Mouse (Mus musculus): ENCODE data around the gene Rad51. TPM values are rescaled to one million over a fixed set of nuclear protein-coding genes. Genes with fewer than 3 reads are reported as not detected.

Rad51 gene
- polyA plus RNA-seq, 1 experiment from 2014 or later = 39.6 TPM

Other genes starting within 250 kb of the Rad51 start
- gene Bahd1, start 212.4 kb upstream of the Rad51 start, polyA plus RNA-seq (2014; fragmentation: Nextera tagmentation; extraction: Ambion mirVana) = 0.77 and 1.1 TPM in 2 replicates
- gene Chst14, start 186.3 kb upstream of the Rad51 start, polyA plus RNA-seq (2014; fragmentation: Nextera tagmentation; extraction: Ambion mirVana) = 19.6 and 22.3 TPM in 2 replicates
- 16.4 and 17.1 TPM in 2 replicates for gene Ccdc32, start 83.4 kb upstream of the Rad51 start, polyA plus RNA-seq (2014; fragmentation: Nextera tagmentation; extraction: Ambion mirVana)
- gene Rpusd2, start 78.0 kb upstream of the Rad51 start, polyA plus RNA-seq (2014; fragmentation: Nextera tagmentation; extraction: Ambion mirVana) = 4.0 and 4.8 TPM in 2 replicates
- 26.5 and 30.9 TPM in 2 replicates for gene Knl1, start 65.7 kb upstream of the Rad51 start, polyA plus RNA-seq (2014; fragmentation: Nextera tagmentation; extraction: Ambion mirVana)
- 30.3 and 33.3 TPM in 2 replicates for gene Rmdn3, start 44.2 kb downstream of the Rad51 start, polyA plus RNA-seq (2014; fragmentation: Nextera tagmentation; extraction: Ambion mirVana)
- 6.4 and 7.4 TPM in 2 replicates for gene Gchfr, start 55.0 kb downstream of the Rad51 start, polyA plus RNA-seq (2014; fragmentation: Nextera tagmentation; extraction: Ambion mirVana)
- gene Gm14137, start 61.7 kb downstream of the Rad51 start, polyA plus RNA-seq (2014; fragmentation: Nextera tagmentation; extraction: Ambion mirVana) = 0.25 TPM in 1 of 2 replicates, not detected in the other
- gene Zfyve19, start 95.8 kb downstream of the Rad51 start, polyA plus RNA-seq (2014; fragmentation: Nextera tagmentation; extraction: Ambion mirVana) = 30.4 and 37.0 TPM in 2 replicates
- gene Dnajc17, start 96.0 kb downstream of the Rad51 start, polyA plus RNA-seq (2014; fragmentation: Nextera tagmentation; extraction: Ambion mirVana) = 13.5 and 18.4 TPM in 2 replicates
- gene Ppp1r14d, start 117.1 kb downstream of the Rad51 start, polyA plus RNA-seq (2014; fragmentation: Nextera tagmentation; extraction: Ambion mirVana) = not detected in 2 replicates
- gene Spint1, start 124.6 kb downstream of the Rad51 start, polyA plus RNA-seq (2014; fragmentation: Nextera tagmentation; extraction: Ambion mirVana) = 0.83 and 1.1 TPM in 2 replicates
- gene Rhov, start 158.5 kb downstream of the Rad51 start, polyA plus RNA-seq (2014; fragmentation: Nextera tagmentation; extraction: Ambion mirVana) = not detected in 2 replicates
- gene Vps18, start 175.9 kb downstream of the Rad51 start, polyA plus RNA-seq (2014; fragmentation: Nextera tagmentation; extraction: Ambion mirVana) = 6.9 and 8.7 TPM in 2 replicates
- gene Dll4, start 213.0 kb downstream of the Rad51 start, polyA plus RNA-seq (2014; fragmentation: Nextera tagmentation; extraction: Ambion mirVana) = 3.7 and 5.0 TPM in 2 replicates
- 0.35 and 0.74 TPM in 2 replicates for gene Chac1, start 238.4 kb downstream of the Rad51 start, polyA plus RNA-seq (2014; fragmentation: Nextera tagmentation; extraction: Ambion mirVana)

Data from heart, embryonic 11.5 days (tissue).